Mouse (Mus musculus) olfactory bulb, adult 2 months (tissue): ENCODE measurements around the gene Tdo2.

Experiments used
- CTCF ChIP-seq: fragments of 200-500 bp; IDR thresholded peaks from 2 replicates; pipeline ENCODE4 v1.5.1; 2012; ENCODE audit warnings: low read depth, mild to moderate bottlenecking, low read length, moderate library complexity; ENCODE audit not compliant: insufficient read depth
- POLR2A ChIP-seq: fragments of 200-500 bp; IDR thresholded peaks from 2 replicates; pipeline ENCODE4 v1.6.1; 2012; ENCODE audit warnings: mild to moderate bottlenecking, low read depth, low read length, moderate library complexity; ENCODE audit not compliant: insufficient read depth

DNA sequence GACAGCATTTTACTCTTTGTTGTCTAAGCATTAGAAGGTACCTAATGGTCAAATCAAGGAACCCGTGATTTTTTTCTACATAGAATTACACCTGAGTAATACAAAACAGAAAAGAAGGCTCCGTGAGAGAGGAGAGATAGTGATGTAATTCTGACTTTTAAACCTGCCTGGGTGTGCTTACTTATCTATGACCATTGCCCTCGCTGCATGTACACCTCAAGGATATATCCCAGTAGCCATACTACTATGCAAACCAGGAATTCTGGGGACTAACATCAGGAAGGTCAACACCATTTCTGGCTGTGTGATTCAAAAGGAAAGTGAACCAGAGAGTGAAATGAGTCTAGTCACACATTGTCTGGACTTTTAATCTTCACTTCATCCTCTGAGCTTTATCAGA lies 33.7 kb downstream of the Tdo2 start:
- TF ChIP-seq CTCF = no peak
- TF ChIP-seq POLR2A = no peak
